Mouse (Mus musculus): ENCODE data around the gene Esr1. TPM values are rescaled to one million over a fixed set of nuclear protein-coding genes. Genes with fewer than 3 reads are reported as not detected.
"Not testable (repeated sequence)": the region's sequence is repeated elsewhere in the genome, so short reads cannot be mapped to it uniquely, and the experiment has no call there.

Gene Esr1
- polyA plus RNA-seq, 1 experiment from 2014 or later, result 0.46 TPM

DNA sequence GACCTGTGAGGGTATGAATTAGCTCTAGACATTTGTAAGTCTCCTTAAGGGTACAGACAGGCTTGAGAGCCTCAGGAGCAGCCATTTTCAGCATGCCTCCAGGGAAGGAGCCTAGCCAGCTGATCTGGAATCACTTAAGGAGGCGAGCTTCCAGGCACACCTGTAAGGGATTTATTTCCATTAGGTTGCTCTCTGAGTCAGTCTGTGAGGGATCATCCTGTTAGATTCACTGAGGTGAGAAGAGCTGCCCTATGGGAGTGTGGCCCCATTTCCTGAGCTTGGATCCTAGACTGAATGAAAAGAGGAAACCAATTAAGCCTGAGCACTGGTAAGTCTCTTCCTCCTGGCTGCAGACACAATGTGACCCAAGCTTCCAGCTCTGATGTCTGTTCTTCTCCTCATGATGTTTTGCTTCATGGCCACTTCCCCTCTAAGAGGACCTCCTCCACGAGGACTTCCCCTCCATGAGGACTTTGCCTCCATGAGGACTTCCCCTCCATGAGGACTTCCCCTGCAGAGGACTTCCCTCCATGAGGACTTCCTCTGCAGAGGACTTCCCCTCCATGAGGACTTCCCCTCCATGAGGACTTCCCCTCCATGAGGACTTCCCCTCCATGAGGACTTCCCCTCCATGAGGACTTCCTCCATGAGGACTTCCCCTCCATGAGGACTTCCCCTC, 10.5 kb upstream of the Esr1 start:
- no peak overlapping the region for H3K4me3 ChIP-seq
- no peak overlapping the region for H3K27ac ChIP-seq
- no peaks in the 10 kb centered on the region for H3K4me1 ChIP-seq
- no peak for ATAC-seq (replicated peaks)
- H3K4me2 ChIP-seq, result no peak overlapping the region
- H3K9ac ChIP-seq, result no peak overlapping the region
- 67% methylated on average over 2 of the region's 2 CpGs for WGBS
- no peaks in the 10 kb centered on the region for H3K27me3 ChIP-seq (replicated peaks)
- H3K9me3 ChIP-seq, result no peaks in the 10 kb centered on the region
- no peaks in the 10 kb centered on the region for H3K36me3 ChIP-seq (replicated peaks)

DNA sequence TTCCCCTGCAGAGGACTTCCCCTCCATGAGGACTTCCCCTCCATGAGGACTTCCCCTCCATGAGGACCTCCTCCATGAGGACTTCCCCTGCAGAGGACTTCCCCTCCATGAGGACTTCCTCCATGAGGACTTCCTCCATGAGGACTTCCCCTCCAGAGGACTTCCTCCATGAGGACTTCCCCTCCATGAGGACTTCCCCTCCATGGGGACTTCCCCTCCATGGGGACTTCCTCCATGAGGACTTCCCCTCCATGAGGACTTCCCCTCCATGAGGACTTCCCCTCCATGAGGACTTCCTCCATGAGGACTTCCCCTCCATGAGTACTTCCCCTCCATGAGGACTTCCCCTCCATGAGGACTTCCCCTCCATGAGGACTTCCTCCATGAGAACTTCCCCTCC, 9.8 kb upstream of the Esr1 start:
- not testable (repeated sequence) for H3K9me3 ChIP-seq; H3K27ac ChIP-seq; H3K4me2 ChIP-seq; H3K27me3 ChIP-seq (replicated peaks); H3K4me1 ChIP-seq; H3K4me3 ChIP-seq; H3K9ac ChIP-seq; H3K36me3 ChIP-seq (replicated peaks); ATAC-seq (replicated peaks)

DNA sequence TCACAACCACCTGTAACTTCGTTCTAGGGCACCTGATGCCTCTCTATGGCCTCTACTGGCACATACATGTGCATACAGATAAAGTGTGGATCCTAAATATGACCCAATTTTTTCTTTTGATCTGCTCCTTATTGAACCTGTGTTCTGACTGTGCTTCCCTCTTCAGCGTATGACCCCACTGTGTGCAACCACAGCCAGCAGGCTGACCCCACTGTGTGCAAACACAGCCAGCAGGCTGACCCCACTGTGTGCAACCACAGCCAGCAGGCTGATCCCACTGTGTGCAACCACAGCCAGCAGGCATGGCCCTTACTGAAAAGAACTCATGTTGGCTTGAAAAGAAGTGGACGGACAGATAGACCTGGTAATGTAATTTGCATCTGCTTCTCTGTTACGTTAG, 8.9 kb upstream of the Esr1 start:
- whole genome bisulfite sequencing, result 75% methylated on average over 4 of the region's 4 CpGs
- no peaks in the 10 kb centered on the region for H3K36me3 ChIP-seq (replicated peaks)
- ATAC-seq (replicated peaks), result no peak

DNA sequence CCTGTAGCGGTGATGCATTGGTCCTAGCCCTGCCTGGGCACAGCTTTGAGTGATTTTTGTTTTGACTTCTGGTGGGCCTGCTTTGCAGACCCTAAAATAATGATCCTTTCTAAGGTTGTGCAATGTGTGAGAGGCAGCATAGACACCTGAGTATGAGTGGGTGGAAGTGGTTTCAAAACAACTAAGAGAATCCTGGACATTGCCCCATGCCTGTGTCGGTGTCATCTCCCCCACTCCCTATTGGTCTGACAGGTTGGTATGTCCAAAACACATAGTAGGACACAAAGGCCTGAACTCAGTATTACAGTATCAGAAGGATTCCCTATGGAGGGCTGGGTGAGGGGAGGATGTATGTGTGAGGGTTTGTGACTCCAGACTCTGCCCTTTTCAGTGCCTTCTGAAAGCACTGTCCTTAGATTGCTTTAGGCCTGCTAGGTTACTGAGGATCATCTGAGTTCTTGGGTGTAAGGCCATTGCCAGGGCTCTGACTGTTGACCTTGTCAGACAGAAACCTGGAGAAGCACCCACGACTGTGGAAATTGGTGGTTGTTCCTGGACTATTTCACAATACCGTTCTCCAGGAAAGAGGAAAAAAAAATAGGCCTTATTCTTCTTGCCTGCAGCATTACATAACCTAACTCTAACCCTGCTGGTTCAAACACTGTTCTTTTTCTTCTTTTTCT, 6.7 kb upstream of the Esr1 start:
- H3K27me3 ChIP-seq (replicated peaks), result no peaks in the 10 kb centered on the region
- no peaks in the 10 kb centered on the region for H3K9me3 ChIP-seq
- 85% methylated on average over 4 of the region's 4 CpGs for WGBS
- no peak overlapping the region for H3K9ac ChIP-seq
- no peak overlapping the region for H3K4me2 ChIP-seq
- no peak overlapping the region for H3K27ac ChIP-seq
- H3K36me3 ChIP-seq (replicated peaks), result no peaks in the 10 kb centered on the region
- no peaks in the 10 kb centered on the region for H3K4me1 ChIP-seq
- ATAC-seq (replicated peaks), result no peak
- H3K4me3 ChIP-seq, result no peak overlapping the region

More for the DNA sequence above, 8.9 kb upstream of the Esr1 start:
- no peak overlapping the region for H3K4me2 ChIP-seq
- H3K4me1 ChIP-seq, result no peaks in the 10 kb centered on the region
- no peak overlapping the region for H3K4me3 ChIP-seq
- no peak overlapping the region for H3K27ac ChIP-seq
- no peaks in the 10 kb centered on the region for H3K27me3 ChIP-seq (replicated peaks)
- H3K9ac ChIP-seq, result no peak overlapping the region
- H3K9me3 ChIP-seq, result no peaks in the 10 kb centered on the region

DNA sequence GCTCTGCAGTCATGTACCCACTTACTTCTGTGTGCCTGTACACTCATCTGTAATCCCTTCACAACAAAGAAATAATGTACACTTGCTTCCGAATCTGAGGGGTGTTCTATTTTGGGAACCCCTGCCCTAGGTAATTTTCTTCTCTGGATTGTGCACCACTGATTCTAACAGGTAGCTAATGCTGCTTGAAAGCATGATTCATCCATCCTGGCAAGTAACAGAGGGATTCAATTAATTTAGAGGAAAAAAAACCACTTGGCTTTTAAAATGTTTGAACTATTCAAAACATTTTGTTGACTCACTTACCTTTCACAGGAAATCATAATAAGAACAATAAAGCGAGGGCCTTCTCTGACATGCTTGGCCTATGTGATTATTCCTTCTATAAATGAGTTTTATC, 1.2 kb upstream of the Esr1 start:
- no peak overlapping the region for H3K27ac ChIP-seq
- no peak for ATAC-seq (replicated peaks)
- H3K36me3 ChIP-seq (replicated peaks), result no peaks in the 10 kb centered on the region
- H3K4me3 ChIP-seq, result no peak overlapping the region
- no peak overlapping the region for H3K9ac ChIP-seq
- no peaks in the 10 kb centered on the region for H3K27me3 ChIP-seq (replicated peaks)
- H3K4me2 ChIP-seq, result no peak overlapping the region
- H3K9me3 ChIP-seq, result no peaks in the 10 kb centered on the region
- 87% methylated on average over 2 of the region's 2 CpGs for WGBS
- H3K4me1 ChIP-seq, result peaks cover 3% of the 10 kb centered on the region; the same call in 1 of the 2 replicates

DNA sequence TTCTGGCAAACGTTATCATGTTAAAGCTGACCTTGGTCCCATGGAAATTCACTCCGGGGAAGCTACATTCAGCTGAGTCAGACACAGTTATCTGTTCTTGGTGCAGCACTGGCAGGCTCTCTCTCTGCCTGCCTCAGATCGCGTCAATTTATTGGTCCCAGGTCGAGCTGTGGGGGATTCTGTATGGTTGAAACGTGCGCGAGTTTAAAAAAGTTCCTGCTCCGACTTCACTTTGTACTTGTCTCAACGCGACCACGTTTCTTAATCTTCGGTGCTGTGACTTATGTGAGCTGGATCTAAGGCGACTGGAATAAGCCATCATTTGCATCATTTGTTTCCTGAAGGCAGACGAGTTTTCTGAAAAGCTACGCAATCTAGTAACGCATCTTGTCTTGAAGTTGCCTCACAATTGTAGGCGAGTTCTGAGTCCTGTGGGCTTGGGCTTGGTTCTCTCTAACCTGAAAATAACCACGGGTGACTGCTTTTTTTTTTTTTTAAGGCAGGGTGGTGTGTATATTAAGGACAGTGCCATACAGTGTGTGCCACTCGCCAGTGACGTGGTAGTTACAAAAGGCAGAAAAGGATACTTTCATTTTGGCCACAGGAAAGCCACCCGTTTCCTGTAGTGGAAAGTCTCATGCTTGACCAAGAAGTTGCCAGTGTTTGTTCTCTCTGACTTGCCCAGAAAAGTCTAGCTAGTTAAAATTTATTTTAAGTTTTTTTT, 1.1 kb downstream of the Esr1 start:
- ATAC-seq (replicated peaks), result no peak
- WGBS, result 79% methylated on average over 22 of the region's 22 CpGs
- Histone ChIP-seq H3K4me1 (peaks cover 3% of the 10 kb centered on the region; the same call in 1 of the 2 replicates), H3K27me3 (replicated peaks) (no peaks in the 10 kb centered on the region), H3K9me3 (no peaks in the 10 kb centered on the region), H3K36me3 (replicated peaks) (no peaks in the 10 kb centered on the region), H3K9ac (no peak overlapping the region), H3K4me2 (no peak overlapping the region), H3K4me3 (no peak overlapping the region), H3K27ac (no peak overlapping the region)

DNA sequence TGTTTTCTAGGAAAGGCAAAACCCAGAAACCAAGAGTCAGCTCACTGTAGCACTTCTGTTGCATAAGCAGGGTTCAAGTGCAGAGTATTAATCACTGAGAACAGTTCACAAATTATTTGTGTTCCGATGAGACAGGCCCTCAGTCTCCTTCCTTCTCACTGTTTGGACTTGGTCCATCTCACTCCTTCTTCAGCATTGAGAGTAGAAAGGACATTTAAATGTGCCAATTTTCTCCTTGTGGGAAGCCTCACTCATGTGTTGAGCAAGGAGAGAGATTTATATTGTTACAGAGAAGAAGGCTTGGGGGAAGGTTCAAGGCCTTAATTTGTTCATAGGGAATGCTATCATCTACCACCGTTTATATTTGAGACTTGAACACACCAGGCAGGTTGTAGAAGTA, 6.6 kb downstream of the Esr1 start:
- 88% methylated on average over 2 of the region's 2 CpGs for WGBS
- no peak overlapping the region for H3K4me3 ChIP-seq
- no peaks in the 10 kb centered on the region for H3K9me3 ChIP-seq
- H3K27me3 ChIP-seq (replicated peaks), result no peaks in the 10 kb centered on the region
- no peak for ATAC-seq (replicated peaks)
- H3K4me2 ChIP-seq, result no peak overlapping the region
- H3K27ac ChIP-seq, result no peak overlapping the region
- H3K9ac ChIP-seq, result no peak overlapping the region
- no peaks in the 10 kb centered on the region for H3K4me1 ChIP-seq
- no peaks in the 10 kb centered on the region for H3K36me3 ChIP-seq (replicated peaks)

DNA sequence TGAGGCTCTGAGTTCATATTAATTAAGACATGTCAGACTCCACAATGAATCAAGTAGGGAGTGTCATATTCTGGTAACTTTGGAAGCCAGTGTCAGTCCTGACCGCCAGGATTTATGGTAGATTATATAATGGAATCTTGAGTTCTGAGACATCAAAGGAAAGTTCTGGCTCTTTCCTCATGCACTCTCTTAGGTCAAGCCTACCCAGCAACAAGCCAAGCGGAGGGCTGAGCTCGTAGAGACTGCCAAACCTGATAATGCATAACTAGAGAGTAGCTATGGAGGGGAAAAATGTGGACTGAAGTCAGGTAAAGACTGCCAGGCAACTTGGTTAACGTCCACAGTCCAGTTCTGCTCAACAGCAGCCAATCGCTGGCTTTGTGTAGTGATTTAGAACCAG, 7.3 kb downstream of the Esr1 start:
- 83% methylated on average over 5 of the region's 5 CpGs for WGBS
- Histone ChIP-seq H3K27me3 (replicated peaks) (no peaks in the 10 kb centered on the region), H3K4me2 (no peak overlapping the region)

DNA sequence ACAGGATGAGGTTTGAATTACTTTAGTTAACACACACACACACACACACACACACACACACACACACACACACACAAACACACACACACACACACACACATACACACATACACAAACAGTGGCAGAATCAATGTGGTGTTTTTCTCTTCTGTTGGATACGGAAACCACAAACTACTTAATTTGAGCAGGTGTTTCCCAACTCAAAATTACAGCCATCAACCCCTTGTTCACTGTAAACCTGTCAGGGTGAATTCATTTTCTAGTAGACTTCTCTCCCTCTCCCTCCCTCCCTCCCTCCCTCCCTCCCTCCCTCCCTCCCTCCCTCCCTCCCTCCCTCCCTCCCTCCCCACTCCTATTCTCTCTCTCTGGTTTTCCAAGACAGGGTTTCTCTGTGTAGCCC, 8.0 kb downstream of the Esr1 start:
- not testable (repeated sequence) for H3K4me3 ChIP-seq, H3K4me1 ChIP-seq
- 91% methylated on average over 1 of the region's 1 CpGs for WGBS

More for the DNA sequence above, 7.3 kb downstream of the Esr1 start:
- ATAC-seq (replicated peaks), result no peak
- Histone ChIP-seq H3K9me3 (no peaks in the 10 kb centered on the region), H3K36me3 (replicated peaks) (no peaks in the 10 kb centered on the region), H3K9ac (no peak overlapping the region), H3K4me1 (no peaks in the 10 kb centered on the region), H3K4me3 (no peak overlapping the region), H3K27ac (no peak overlapping the region)

DNA sequence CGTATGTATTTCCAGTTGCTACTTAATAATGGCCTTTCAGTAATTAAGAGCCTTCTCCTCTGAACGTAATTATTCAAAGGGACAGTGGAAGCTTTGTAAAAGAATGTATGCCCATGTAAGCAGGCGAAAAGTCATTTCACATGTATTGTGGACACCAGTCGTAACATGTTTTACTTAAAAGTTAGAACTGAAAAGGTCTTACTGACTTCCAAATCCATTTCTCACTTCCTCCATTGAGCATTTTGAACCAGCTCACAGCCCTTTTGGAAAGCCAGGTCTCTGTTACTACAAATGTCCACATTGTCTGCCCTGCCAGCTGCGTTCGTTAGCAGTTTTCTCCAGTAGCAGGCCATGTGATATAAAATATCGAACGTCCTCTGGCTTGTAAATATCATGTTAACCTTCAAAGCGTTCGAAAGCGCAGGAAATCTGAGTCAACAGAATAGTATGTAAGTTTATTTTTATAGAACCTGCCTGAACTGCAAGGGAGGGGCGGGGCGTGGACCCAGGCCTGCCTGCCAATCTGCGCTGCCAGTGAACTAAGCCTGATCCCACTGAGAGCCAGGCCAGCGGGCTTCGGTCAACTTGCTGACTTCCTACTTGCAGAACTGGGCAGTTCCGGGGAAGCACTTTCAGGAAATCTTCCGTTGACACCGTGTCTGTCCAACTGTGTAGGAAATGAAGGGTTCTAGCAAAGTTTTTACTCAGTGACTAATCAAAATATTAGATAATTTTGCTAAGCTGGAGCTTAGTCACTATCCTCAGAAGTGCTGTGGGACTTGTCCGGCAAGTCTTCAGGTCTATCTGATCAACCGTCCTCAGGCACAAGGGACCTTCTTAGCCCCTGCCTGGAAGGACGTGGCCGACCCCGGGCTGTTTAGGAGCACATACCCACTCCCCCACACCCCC, 9.5 kb downstream of the Esr1 start:
- no peak overlapping the region for H3K4me2 ChIP-seq
- no peak for ATAC-seq (replicated peaks)
- H3K4me3 ChIP-seq, result no peak overlapping the region
- no peak overlapping the region for H3K27ac ChIP-seq
- H3K9me3 ChIP-seq, result no peaks in the 10 kb centered on the region
- H3K36me3 ChIP-seq (replicated peaks), result no peaks in the 10 kb centered on the region
- H3K27me3 ChIP-seq (replicated peaks), result no peaks in the 10 kb centered on the region
- no peaks in the 10 kb centered on the region for H3K4me1 ChIP-seq
- H3K9ac ChIP-seq, result no peak overlapping the region
- WGBS, result 84% methylated on average over 24 of the region's 24 CpGs

More for the DNA sequence above, 8.0 kb downstream of the Esr1 start:
- not testable (repeated sequence) for ATAC-seq (replicated peaks); H3K27ac ChIP-seq; H3K4me2 ChIP-seq; H3K9me3 ChIP-seq; H3K36me3 ChIP-seq (replicated peaks); H3K9ac ChIP-seq; H3K27me3 ChIP-seq (replicated peaks)

DNA sequence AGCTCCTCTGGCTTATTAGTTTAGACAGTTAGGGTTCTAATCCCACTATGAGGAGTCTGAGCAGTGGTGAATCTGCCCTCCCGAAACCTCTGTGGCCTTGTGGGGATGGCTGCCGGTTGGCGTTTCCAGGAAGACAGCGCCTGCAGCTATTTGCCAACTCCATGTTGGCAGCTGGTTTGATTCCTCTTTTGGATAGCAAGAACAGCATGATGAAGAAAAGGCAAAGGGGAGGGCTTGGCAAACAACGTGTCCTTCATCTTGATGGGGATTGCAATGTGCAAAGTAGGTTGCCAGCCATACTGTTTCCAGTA, 10.1 kb downstream of the Esr1 start:
- ATAC-seq (replicated peaks), result no peak
- no peaks in the 10 kb centered on the region for H3K9me3 ChIP-seq
- H3K27ac ChIP-seq, result no peak overlapping the region
- H3K27me3 ChIP-seq (replicated peaks), result no peaks in the 10 kb centered on the region
- no peaks in the 10 kb centered on the region for H3K36me3 ChIP-seq (replicated peaks)
- H3K4me1 ChIP-seq, result no peaks in the 10 kb centered on the region
- no peak overlapping the region for H3K9ac ChIP-seq
- WGBS, result 91% methylated on average over 5 of the region's 5 CpGs
- H3K4me3 ChIP-seq, result no peak overlapping the region
- H3K4me2 ChIP-seq, result no peak overlapping the region

DNA sequence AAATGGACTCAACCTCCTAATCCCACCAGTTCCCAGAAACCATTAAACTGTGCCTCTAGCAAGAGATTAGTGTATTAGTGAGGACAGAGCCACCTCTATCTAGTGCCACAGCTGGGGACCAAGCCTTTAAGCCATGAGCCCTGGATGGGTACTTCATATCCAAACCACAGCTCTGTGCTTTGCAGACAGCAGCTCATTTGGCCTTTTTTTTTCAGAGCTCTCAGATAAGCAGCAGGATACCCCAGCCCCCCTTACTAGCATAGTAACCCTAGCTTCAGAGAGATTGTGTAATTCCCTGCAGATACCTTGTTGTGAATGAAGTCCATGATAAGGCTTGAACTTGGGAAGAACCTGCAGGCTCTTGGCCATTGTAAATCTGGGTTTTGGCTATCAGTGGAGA, 11.9 kb downstream of the Esr1 start:
- Histone ChIP-seq H3K36me3 (replicated peaks) (no peaks in the 10 kb centered on the region), H3K4me3 (no peak overlapping the region), H3K27ac (no peak overlapping the region), H3K4me1 (no peaks in the 10 kb centered on the region), H3K27me3 (replicated peaks) (no peaks in the 10 kb centered on the region), H3K9me3 (no peaks in the 10 kb centered on the region), H3K9ac (no peak overlapping the region), H3K4me2 (no peak overlapping the region)
- no peak for ATAC-seq (replicated peaks)

Measured in midbrain, embryonic 15.5 days (tissue).